Mouse (Mus musculus): ENCODE measurements around the gene Lhx9. TPM values are rescaled to one million over a fixed set of nuclear protein-coding genes. Genes with fewer than 3 reads are reported as not detected.

The Lhx9 gene
- 10 to 100 TPM; 15.3 to 16.1 TPM for total RNA-seq (2021)
- long read RNA-seq, partial matches to known transcripts: 1 of 5 reads
- long read RNA-seq, other reads (novel, unspliced or antisense): 4 of 5 reads

GRCm38 (mm10) chr1:138848511-138849109 is at the start of gene Lhx9:
Lhx9 (minus strand) TSS chr1:138848577.
- peak; percentile 36 to 53 for DNase-seq (ENCODE audit: low spot score in 2 of 2)

GRCm38 (mm10) chr1:138896088-138896487 is 47.7 kb upstream of the Lhx9 start:
- no peak for DNase-seq (ENCODE audit: low spot score in 2 of 2)

DNA sequence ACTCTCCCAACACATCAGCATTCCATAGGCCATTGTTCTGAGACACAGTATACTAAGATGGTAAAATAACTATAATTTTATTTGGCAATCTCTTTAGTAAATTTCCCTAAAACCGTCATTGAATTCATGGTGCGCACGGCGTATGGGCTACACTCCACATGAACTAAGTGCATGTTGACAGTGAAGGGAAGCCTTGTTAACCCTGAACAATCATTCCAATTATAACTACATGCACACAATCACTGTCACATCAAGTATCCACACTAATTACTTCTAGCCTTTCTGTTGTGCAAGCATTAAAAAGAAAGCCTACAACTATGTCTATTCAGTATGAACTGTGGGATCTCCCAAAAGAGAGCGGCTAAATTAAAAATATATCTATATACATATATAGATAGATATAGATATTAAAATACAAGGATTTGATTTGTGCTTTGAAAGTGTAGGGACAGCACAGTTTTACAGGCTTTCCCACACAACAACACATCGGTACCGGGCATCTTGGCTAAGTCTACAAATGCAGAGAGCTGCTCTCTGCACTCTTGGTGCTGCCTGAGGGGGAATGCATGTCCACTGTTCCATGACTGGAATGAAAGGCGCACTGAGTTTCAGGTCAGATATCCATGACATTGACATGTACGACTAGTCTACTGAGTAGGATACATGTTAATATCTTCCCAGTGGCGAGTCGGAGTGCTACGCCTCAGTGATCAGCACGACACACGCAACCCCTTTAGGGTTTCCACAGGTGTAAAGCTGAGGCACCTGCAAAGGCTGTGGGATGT is 29.3 kb upstream of the Lhx9 start:
- DNase-seq (ENCODE audit: low spot score in 2 of 2): no peak

- peak in 1 of 2 experiments; percentile 25 for DNase-seq (ENCODE audit: low spot score in 2 of 2)
Observed at GRCm38 (mm10) chr1:138876371-138877045, 28.1 kb upstream of the Lhx9 start.

DNA sequence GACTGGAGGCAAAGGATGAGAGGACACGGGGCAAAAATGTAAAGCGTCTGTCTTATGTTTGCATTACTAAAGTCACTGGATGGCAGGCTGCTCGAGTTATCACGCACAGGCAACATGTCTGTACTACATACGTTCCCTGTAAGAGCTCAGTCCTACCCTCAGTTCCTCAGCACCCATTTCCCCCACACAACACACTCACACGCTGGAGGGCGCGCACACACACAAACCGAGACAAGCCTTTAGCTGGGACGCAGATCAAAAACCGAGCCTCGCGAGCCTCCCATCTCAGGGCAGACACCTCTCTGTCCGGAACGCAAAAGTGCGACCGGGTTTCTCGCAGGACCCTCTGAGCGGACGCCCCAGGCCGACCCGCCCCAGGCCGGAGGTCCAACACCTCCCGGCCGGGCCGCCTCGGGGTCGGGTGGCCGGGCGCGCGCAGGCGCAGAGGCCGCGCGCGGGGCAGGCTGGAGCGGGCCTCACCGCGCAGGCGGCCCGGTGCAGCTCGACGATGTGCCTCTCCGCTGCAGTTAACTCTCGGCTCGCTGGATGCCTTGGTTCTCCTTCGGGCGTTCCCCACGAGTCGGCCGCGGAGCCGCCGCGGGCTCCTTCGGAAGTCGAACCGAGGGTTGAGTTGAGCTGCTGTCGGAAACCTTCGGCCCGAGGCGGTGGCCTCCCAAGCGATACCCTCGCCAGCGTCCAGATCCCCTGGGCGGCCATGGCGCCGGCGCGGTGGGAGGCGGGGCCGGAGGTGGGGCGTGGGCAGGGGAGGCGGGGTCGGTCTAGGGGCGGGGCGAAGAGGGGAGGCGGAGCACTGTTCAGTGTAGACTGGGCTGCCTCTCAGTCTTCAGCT is 7.9 kb upstream of the Lhx9 start, which contains the start of gene 2310009B15Rik:
TSS of gene 2310009B15Rik (minus strand) at position 752 of the 850 bp plus-strand sequence.
- peak; percentile 81 to 90 for DNase-seq (ENCODE audit: low spot score in 2 of 2)

DNA sequence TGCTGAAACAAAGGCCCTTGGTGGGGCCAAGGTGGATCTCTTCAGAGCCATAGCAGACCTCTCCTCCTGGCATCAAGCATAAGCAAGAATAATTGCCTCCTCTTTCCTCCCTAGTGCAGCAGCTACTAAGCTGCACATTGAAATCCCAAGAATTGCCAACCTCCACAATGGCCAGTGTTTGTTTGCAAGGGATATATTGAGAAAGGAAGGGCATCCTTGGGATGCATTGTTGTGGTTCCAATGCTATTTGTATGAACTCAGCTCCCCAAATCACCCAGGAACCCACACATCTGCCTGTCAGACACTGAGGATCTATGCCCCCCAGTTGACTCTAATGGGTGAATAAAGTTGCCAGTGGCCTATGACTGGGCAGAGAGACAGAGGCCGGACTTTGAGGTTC is 2.4 kb upstream of the Lhx9 start:
- no peak for DNase-seq (ENCODE audit: low spot score in 2 of 2)

DNA sequence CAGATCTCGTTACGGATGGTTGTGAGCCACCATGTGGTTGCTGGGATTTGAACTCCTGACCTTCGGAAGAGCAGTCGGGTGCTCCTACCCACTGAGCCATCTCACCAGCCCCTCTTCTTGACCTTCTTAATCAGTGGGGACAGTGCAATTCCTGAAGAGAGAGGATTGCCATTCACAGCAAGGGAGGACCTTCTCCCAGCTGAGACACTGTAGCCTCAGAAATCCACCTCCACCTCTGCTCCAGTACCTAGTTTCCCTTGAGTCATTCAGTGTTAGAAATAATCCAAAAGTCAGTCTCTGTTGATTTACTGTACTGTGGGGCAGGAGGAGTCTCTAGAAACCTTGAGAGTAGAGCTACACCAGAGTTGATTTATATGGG is 1.8 kb upstream of the Lhx9 start:
- no peak for DNase-seq (ENCODE audit: low spot score in 2 of 2)

DNA sequence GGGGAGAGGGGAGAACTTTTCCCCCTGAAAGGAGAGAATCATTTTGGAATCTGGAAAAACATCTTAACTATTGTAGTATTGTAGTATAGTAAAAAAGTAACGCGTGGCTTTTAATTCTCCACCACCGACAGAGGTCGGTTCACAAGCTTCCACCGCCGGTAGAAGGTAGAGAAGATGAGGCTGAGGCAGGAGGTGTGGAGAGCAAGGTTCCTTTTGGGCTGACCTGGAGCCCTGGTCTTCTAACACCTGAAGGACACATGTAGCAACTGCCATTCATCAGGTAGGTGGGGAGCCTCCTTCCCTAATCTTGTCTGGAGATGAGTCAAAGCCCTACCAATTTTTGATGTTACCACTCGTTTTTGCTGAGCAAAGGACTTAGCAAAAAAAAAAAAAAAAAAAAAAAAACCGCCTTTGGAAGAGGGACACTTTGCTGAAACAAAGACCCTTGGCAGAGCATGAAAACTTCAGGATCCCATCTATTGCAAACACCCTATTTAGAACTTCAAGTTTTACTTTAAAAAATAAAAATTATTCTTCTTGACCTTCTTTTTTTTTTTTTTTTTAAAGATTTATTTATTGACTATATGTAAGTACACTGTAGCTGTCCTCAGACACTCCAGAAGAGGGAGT is 1.3 kb upstream of the Lhx9 start:
- peak in 1 of 2 experiments; percentile 3 for DNase-seq (ENCODE audit: low spot score in 2 of 2)

GRCm38 (mm10) chr1:138848026-138848425 is 351 bp downstream of the Lhx9 start:
- peak; percentile 25 to 45 for DNase-seq (ENCODE audit: low spot score in 2 of 2)

- DNase-seq (ENCODE audit: low spot score in 2 of 2): peak in 1 of 2 experiments; percentile 14
Observed at GRCm38 (mm10) chr1:138847146-138847545, 1.2 kb downstream of the Lhx9 start.

- DNase-seq (ENCODE audit: low spot score in 2 of 2): no peak
Observed at GRCm38 (mm10) chr1:138846581-138846980, 1.8 kb downstream of the Lhx9 start.

DNA sequence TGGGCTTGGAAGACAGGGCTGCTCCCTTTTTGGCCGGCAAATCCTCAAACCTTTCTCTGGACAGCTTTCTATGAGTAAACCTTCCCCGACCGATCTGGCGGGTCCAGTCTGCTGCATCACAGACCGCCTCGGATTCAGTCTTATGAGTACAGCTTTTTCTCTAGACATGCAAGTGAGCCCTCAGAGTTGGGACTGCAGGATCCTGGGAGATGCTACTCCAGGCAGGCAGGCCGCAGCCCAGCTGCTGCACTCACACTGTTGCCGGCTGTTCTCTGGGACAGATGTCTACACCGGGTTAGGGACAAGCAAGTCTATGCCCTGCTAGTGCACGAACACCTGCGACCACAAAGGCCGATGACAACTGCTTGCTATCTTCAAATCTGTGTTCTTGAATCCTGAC is 2.2 kb downstream of the Lhx9 start:
- DNase-seq (ENCODE audit: low spot score in 2 of 2): peak in 1 of 2 experiments; percentile 4

DNA sequence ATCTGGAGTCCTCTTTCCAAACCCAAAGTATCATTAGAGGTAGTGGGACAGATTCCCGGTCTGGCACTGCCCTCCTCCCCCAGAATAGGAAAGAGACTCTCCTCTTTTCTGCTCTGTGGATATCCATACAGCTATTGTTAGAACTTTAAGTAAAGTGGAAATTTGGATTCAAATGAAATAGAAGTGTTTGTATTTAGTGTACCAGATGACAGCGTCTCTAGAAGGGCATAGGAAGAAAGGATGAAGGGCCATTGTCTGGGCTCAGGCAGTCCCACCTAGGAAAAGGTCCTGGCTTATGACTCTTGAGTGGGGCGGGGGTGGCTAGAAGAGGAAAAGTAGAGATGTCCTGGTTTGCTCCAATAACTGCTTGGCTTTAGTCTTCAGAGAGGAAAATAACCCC is 2.9 kb downstream of the Lhx9 start:
- no peak for DNase-seq (ENCODE audit: low spot score in 2 of 2)

DNA sequence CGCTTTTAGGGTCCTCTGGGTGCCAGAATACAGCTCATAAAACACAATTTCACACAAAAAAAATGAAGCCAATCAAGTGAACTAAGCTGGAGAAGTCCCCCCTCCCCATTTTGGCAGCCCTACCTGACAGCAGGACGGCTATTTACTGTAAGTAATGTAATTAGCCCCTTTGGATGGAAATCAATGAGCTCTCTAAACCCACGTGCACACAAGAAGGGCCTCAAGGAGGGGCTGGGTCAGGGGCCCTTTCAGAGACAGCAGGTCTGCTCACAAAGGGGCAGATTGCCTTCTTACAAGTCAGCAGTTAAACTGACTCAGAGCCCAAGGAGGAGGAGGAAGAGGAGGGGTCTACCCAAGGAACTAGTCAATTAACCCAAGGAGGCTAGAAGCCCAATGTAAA is 4.2 kb downstream of the Lhx9 start:
- no peak for DNase-seq (ENCODE audit: low spot score in 2 of 2)

DNA sequence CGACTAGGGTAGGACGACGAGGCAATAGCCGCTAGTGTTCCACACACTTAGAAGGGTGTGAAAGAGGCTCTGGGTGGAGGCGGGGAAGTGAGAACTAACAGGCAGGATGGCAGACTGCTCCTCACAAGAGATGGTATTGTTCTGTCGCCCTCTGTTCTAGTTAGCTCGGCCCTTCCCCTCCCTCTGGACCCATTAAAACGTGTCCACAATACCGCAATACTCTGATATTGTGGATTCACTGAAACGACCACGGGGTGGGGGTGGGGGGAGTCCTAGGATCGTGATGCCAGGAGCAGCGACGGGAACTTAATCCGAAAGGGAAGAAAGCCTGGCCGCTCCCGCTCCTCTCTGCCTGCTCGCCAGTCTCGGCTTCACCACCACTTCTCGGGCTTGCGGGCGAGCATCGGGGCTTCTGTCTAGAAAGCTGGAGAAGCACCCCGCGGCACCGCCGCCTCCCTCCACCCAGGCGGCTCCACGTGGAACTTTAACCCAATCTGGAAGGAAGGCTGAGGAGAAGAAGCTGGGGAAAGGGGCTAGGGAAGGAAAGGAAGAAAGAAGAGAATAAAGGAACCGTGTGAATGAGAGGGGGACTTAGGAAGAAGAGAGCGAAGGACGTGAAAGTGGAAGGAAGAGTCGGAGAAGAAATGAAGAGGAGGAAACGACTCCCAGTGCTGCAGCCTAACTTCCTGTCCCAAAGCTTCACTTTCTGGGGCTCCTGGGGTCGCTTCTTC is 4.9 kb downstream of the Lhx9 start:
- DNase-seq (ENCODE audit: low spot score in 2 of 2): peak in 1 of 2 experiments; percentile 58

DNA sequence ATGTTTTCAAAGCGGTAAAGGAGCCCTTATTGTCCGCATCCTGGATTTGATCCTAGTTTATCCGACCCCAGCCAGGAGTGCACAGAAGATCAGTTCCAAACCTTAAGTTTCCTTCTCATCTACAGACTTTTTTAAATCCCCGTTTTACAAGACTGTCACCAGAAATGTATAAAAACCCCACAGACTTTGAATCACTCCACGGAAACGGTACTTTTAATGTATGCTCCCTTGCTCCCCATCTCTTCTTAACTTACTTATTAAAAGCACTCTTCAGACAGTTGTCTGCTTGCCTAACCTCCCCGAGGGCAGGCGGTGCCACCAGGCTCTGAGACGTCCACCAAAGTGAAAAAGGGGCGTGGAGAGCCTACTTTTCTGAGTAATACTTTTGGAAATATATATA is 5.6 kb downstream of the Lhx9 start:
- no peak for DNase-seq (ENCODE audit: low spot score in 2 of 2)

DNA sequence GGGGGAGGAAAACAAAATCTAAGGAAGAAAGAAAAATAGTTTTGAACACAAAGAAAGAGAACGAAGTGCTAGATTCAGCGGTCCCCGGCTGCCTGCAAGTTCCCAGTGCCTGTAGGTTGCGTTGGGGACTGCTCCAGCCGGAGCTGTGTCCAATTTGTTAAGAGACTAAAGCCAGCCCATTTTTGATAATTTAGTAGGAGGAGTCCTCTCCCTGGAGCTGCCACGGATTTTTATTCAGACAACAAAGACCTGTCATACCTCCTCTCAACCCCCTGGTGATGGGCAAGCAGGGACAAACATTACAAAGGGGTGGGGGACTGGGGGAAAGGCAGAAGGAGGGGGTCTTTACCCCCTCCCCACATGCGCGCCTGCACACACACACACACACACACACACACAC is 6.1 kb downstream of the Lhx9 start:
- peak in 1 of 2 experiments; percentile 64 for DNase-seq (ENCODE audit: low spot score in 2 of 2)

GRCm38 (mm10) chr1:138841306-138842095 is 6.9 kb downstream of the Lhx9 start:
- DNase-seq (ENCODE audit: low spot score in 2 of 2): peak in 1 of 2 experiments; percentile 64

Data from layer of hippocampus, postnatal 10 days (tissue).